Mouse (Mus musculus) kidney, postnatal 10 days (tissue): ENCODE data around the gene Akr7a5.

ENCODE experiments used
- DNase-seq: peaks from one replicate; pipeline ENCODE4 v3.0.0; 2021; ENCODE audit warnings: mixed read lengths

The Akr7a5 gene

GRCm38 (mm10) chr4:139360761-139361548 lies 50.4 kb downstream of the Akr7a5 start:
- no peak for DNase-seq

- no peak for DNase-seq
Measured at GRCm38 (mm10) chr4:139367336-139367735, 56.8 kb downstream of the Akr7a5 start.
